Mouse (Mus musculus) heart, adult 2 months (tissue): ENCODE measurements around the gene Prkag1. TPM values are rescaled to one million over a fixed set of nuclear protein-coding genes. Genes with fewer than 3 reads are reported as not detected.
A peak's percentile ranks its signal among the peaks of the same experiment; 100 is the strongest.

Experiments
- DNase-seq, 2 experiments: peaks; one replicate each; pipeline ENCODE4 v3.0.0; 2021
- H3K27ac ChIP-seq: fragments of 200-600 bp; 2 replicates; pipeline ENCODE4 v1.8.1; 2022
- H3K27me3 ChIP-seq: fragments of 200-500 bp; 2 replicates; pipeline ENCODE4 v1.6.1; 2012; ENCODE audit warnings: mild to moderate bottlenecking, low read length, inconsistent platforms, mixed read lengths; ENCODE audit not compliant: control insufficient read depth, insufficient read depth
- H3K36me3 ChIP-seq: fragments of 200-500 bp; 2 replicates; pipeline ENCODE4 v1.6.1; 2012; ENCODE audit warnings: low read length, inconsistent platforms; ENCODE audit not compliant: control insufficient read depth, insufficient read depth
- H3K4me1 ChIP-seq: fragments of 200-500 bp; 2 replicates; pipeline ENCODE4 v1.6.1; 2011; ENCODE audit warnings: low read length; ENCODE audit not compliant: control insufficient read depth, insufficient read depth
- H3K4me3 ChIP-seq: fragments of 200-600 bp; 2 replicates; pipeline ENCODE4 v1.8.1; 2022
- H3K79me2 ChIP-seq: fragments of 200-500 bp; replicated peaks from 2 replicates; pipeline ENCODE4 v1.6.1; 2012; ENCODE audit warnings: mild to moderate bottlenecking, inconsistent platforms, low read length, moderate library complexity, mixed read lengths; ENCODE audit not compliant: control insufficient read depth, insufficient read depth
- H3K9ac ChIP-seq: fragments of 200-500 bp; 2 replicates; pipeline ENCODE4 v1.6.1; 2012; ENCODE audit warnings: low read depth, mild to moderate bottlenecking, control low read depth, inconsistent platforms, low read length, mixed read lengths
- CTCF ChIP-seq: fragments of 200-600 bp; IDR thresholded peaks from 2 replicates; pipeline ENCODE4 v1.8.1; 2022; ENCODE audit warnings: antibody characterized with exemption, mild to moderate bottlenecking, moderate library complexity
- EP300 ChIP-seq: fragments of 200-500 bp; IDR thresholded peaks from 2 replicates; pipeline ENCODE4 v1.6.1; 2011; ENCODE audit warnings: low read depth, low read length, control low read depth; ENCODE audit not compliant: insufficient read depth
- POLR2A ChIP-seq: fragments of 200-500 bp; IDR thresholded peaks from 2 replicates; pipeline ENCODE4 v1.6.1; 2011; ENCODE audit warnings: mild to moderate bottlenecking, low read depth, low read length, control low read depth; ENCODE audit not compliant: insufficient read depth
- WGBS: fragments of 180-500 bp; shearing (Covaris S2); methylation state at CpG from one replicate; pipeline ENCODE4 v1.1.7; 2018; 5-methylcytosine and 5-hydroxymethylcytosine counted together
- intact Hi-C: fragments of 180-260 bp; cut with DNase I; formaldehyde crosslinking; loops from one replicate; pipeline ENCODE4 v1.15.1; 2025
- polyA plus RNA-seq: library from polyadenylated mRNA; depleted of rRNA; stranded (reverse); fragments of >200 nt; gene quantifications from 2 replicates; pipeline ENCODE4 v1.2.3, GENCODE M21; 2012
- total RNA-seq, 2 experiments: library from RNA; stranded (reverse); gene quantifications; 2 replicates each; pipeline ENCODE4 v1.2.3; 2021

Prkag1 gene
- total and polyA plus RNA-seq, 3 experiments, result 95.7 to 114 (median 104) TPM

DNA sequence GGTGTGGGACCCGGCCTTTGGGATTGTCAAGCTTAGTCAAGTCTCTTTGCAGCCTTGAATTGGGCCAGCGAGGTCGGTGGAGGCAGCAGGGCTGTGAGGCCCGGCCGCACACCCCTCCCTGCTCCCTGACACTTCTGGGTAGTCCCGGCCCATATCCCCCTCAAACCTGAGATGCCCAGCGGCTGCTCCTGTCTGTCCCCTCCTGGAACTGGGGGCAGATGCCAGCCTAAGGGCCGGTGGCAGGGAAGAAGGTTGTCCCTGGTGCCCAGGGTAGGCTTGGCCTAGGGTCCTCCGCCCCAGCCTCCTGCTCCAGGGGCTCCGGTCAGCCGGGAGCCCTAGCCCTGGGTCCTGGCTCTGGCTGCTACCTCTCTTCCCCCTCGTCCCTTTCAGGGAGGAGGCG lies 2.7 kb upstream of the Prkag1 start:
- TF ChIP-seq POLR2A, result no peak

DNA sequence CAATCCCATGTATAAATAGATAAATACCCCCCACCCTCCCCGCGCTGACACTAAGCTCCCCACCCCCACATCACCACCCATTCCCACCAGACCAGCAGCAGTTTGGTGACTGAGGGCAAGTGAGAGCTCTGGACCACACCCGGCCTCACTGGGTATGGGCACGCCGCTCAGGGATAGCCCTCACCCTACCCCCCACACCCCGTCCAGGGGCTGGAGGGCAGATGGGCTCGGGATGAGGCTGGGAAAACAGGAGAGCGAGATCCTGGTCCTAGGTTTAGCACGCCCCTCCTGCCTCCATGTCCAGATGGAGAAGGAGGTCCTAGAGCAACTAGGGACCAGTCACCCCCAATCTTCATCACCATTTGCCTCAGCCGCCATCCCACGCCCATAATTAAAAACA lies 2.0 kb upstream of the Prkag1 start:
- WGBS, result 80% methylated on average over 11 of the region's 11 CpGs
- no peaks in the 10 kb centered on the region for H3K79me2 ChIP-seq
- TF ChIP-seq POLR2A (no peak), EP300 (no peak), CTCF (no peak)
- peaks cover 2% of the 10 kb centered on the region; the same call in 1 of the 2 replicates for H3K36me3 ChIP-seq
- H3K4me1 ChIP-seq, result peaks cover 3% of the 10 kb centered on the region; the same call in 1 of the 2 replicates
- no peak for DNase-seq
- no peak overlapping the region for H3K27ac ChIP-seq
- no peak overlapping the region for H3K4me3 ChIP-seq
- intact Hi-C loops, result loop anchor here (5.0 kb wide), 1 partner anchor 84 kb away; the partner anchor contains the start of gene Lmbr1l
- no peak overlapping the region for H3K9ac ChIP-seq
- H3K27me3 ChIP-seq, result no peaks in the 10 kb centered on the region

More for the DNA sequence above, 2.7 kb upstream of the Prkag1 start:
- no peak overlapping the region for H3K27ac ChIP-seq
- intact Hi-C loops, result loop anchor here (5.0 kb wide), 1 partner anchor 83 kb away; the partner anchor contains the start of gene Lmbr1l
- H3K9ac ChIP-seq, result no peak overlapping the region
- no peak overlapping the region for H3K4me3 ChIP-seq
- 81% methylated on average over 13 of the region's 13 CpGs for WGBS
- no peaks in the 10 kb centered on the region for H3K27me3 ChIP-seq
- H3K79me2 ChIP-seq, result no peaks in the 10 kb centered on the region
- no peaks in the 10 kb centered on the region for H3K36me3 ChIP-seq
- no peak for DNase-seq
- H3K4me1 ChIP-seq, result peaks cover 3% of the 10 kb centered on the region; the same call in 1 of the 2 replicates

DNA sequence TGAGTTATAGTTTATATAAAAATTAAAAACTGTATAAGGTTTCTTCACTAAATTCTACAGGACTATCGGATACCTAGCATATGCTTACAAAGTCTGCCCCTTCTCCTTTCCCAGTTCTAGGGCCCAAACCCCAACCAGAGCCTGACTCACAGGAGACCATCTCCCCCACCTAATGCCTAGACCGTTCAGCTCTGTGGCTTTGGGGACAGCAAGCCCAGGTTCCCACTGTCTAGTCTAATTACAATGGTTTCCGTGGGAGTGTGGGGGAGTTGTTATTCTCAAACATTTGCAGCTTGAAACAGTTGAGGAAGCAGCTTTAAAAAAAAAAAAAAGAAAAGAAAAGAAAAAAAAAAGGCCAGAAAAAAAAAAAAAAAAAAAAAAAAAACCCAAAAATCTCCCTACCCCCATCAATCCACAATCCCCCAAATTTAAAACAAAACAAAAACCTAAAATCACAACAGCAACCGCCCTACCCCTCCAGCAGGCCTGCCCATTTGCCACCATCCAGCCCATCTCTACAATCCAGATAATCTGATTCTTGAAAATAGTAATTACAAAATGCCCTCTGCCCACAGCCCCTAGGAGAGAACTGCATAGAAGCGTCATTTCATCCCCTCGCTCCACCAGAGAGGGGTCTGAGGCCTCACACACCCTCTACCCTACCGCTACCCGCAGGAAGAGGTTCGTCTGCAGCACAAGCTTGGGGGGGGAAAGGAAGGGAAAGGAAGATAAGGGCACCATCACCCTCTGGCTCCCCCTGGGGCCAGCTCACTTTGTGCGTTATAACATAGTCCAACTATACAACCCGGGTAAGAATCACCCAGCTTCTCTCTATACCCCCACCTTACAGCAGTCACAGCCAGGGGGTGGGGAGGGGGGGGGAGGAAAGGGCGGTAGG lies 1.1 kb upstream of the Prkag1 start:
- peaks cover 3% of the 10 kb centered on the region for H3K4me1 ChIP-seq
- H3K27me3 ChIP-seq, result no peaks in the 10 kb centered on the region
- peak overlapping the region; percentile 97 for H3K27ac ChIP-seq
- intact Hi-C loops, result loop anchor here (5.0 kb wide), 1 partner anchor 85 kb away; the partner anchor contains the start of gene Lmbr1l
- no peak overlapping the region for H3K9ac ChIP-seq
- no peak for DNase-seq
- peaks cover 6% of the 10 kb centered on the region; the same call in 1 of the 2 replicates for H3K36me3 ChIP-seq
- 38% methylated on average over 12 of the region's 12 CpGs for WGBS
- TF ChIP-seq POLR2A, result no peak
- no peak for TF ChIP-seq EP300
- no peak for TF ChIP-seq CTCF
- no peaks in the 10 kb centered on the region for H3K79me2 ChIP-seq
- H3K4me3 ChIP-seq, result no peak overlapping the region

- peak overlapping the region; percentile 97 for H3K27ac ChIP-seq
- no peak for TF ChIP-seq EP300
- no peak for TF ChIP-seq CTCF
- no peak for TF ChIP-seq POLR2A
- no peak for DNase-seq
- intact Hi-C loops, result loop anchor here (2.0 to 5.0 kb wide), 2 partner anchors 39 to 86 kb away; partner anchors contain the start of genes Kmt2d and Lmbr1l
- no peaks in the 10 kb centered on the region for H3K79me2 ChIP-seq
- H3K9ac ChIP-seq, result peak overlapping the region; percentile 39
- H3K36me3 ChIP-seq, result peaks cover 7% of the 10 kb centered on the region; the same call in 1 of the 2 replicates
- H3K4me3 ChIP-seq, result peak overlapping the region; percentile 97
- peaks cover 4% of the 10 kb centered on the region for H3K4me1 ChIP-seq
- H3K27me3 ChIP-seq, result no peaks in the 10 kb centered on the region
- WGBS, result 9% methylated on average over 9 of the region's 9 CpGs
These were observed 339 bp upstream of the Prkag1 start for GRCm38 (mm10) chr15:98831684-98832035.

GRCm38 (mm10) chr15:98827611-98828011 lies 3.7 kb downstream of the Prkag1 start:
- Histone ChIP-seq H3K27me3 (no peaks in the 10 kb centered on the region), H3K79me2 (0 out of 2 replicates have a peak, but pooled peaks cover 3% of the 10 kb centered on the region), H3K9ac (no peak overlapping the region), H3K27ac (no peak overlapping the region), H3K4me3 (no peak overlapping the region), H3K36me3 (peaks cover 7% of the 10 kb centered on the region; the same call in 1 of the 2 replicates), H3K4me1 (peaks cover 4% of the 10 kb centered on the region)
- 74% methylated on average over 7 of the region's 7 CpGs for WGBS
- DNase-seq, result no peak
- no peak for TF ChIP-seq EP300
- no peak for TF ChIP-seq CTCF
- no peak for TF ChIP-seq POLR2A
- intact Hi-C loops, result no loop called here

- H3K27me3 ChIP-seq, result no peaks in the 10 kb centered on the region
- H3K4me1 ChIP-seq, result peaks cover 1% of the 10 kb centered on the region
- peaks cover 6% of the 10 kb centered on the region for H3K36me3 ChIP-seq
- H3K4me3 ChIP-seq, result no peak overlapping the region
- H3K79me2 ChIP-seq, result 0 out of 2 replicates have a peak, but pooled peaks cover 3% of the 10 kb centered on the region
- 83% methylated on average over 3 of the region's 3 CpGs for WGBS
- TF ChIP-seq CTCF, result peak; percentile 56
- TF ChIP-seq POLR2A, result no peak
- no peak for TF ChIP-seq EP300
- no peak for DNase-seq
- no peak overlapping the region for H3K9ac ChIP-seq
- intact Hi-C loops, result no loop called here
- no peak overlapping the region for H3K27ac ChIP-seq
These were observed 7.9 kb downstream of the Prkag1 start for GRCm38 (mm10) chr15:98823434-98823833.
